Mouse (Mus musculus): ENCODE data around the gene Eif3l. TPM values are rescaled to one million over a fixed set of nuclear protein-coding genes. Genes with fewer than 3 reads are reported as not detected.

Eif3l gene
- total RNA-seq, 2 experiments from 2014 or later, result 94.5 to 95.7 TPM

- DNase-seq, result no peak
- intact Hi-C loops (cut with DNase I), result no loop called here
Measured at GRCm38 (mm10) chr15:79048186-79048585, 26.8 kb upstream of the Eif3l start.

- intact Hi-C loops (cut with DNase I), result no loop called here
- no peak for DNase-seq
Measured at GRCm38 (mm10) chr15:79050160-79050845, 24.7 kb upstream of the Eif3l start.

DNA sequence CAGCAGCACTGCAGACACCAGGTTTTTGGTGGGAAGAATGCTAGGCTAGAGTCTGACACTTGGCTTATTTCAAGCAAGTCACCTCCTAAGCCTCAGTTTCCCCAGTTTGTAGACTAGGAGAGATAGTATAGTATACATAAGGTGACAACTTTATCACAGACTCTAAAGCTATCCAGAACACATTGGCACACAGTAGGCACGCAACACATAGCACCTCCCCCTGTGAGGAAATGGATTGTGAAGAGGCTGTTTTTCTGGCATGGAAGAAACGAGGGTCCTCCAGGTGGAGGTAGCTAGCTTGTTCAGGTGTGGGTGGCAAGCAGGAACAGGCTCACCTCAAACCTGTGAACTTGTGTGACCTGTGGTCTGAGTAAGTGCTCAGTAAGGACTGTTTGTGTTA, 24.0 kb upstream of the Eif3l start:
- intact Hi-C loops (cut with DNase I), result no loop called here
- DNase-seq, result no peak

- intact Hi-C loops (cut with DNase I), result no loop called here
- peak in 1 of 2 experiments; percentile 33 for DNase-seq
Measured at GRCm38 (mm10) chr15:79051461-79052360, 23.3 kb upstream of the Eif3l start.

- intact Hi-C loops (cut with DNase I), result no loop called here
Measured at GRCm38 (mm10) chr15:79052366-79052765, 22.6 kb upstream of the Eif3l start.

GRCm38 (mm10) chr15:79056601-79057000, 18.4 kb upstream of the Eif3l start:
- intact Hi-C loops (cut with DNase I), result no loop called here
- no peak for DNase-seq

More at GRCm38 (mm10) chr15:79052366-79052765, 22.6 kb upstream of the Eif3l start:
- DNase-seq, result no peak

- intact Hi-C loops (cut with DNase I), result no loop called here
- DNase-seq, result no peak
Measured at GRCm38 (mm10) chr15:79057850-79058249, 17.1 kb upstream of the Eif3l start.

GRCm38 (mm10) chr15:79060887-79061565, 14.0 kb upstream of the Eif3l start:
- intact Hi-C loops (cut with DNase I), result no loop called here

DNA sequence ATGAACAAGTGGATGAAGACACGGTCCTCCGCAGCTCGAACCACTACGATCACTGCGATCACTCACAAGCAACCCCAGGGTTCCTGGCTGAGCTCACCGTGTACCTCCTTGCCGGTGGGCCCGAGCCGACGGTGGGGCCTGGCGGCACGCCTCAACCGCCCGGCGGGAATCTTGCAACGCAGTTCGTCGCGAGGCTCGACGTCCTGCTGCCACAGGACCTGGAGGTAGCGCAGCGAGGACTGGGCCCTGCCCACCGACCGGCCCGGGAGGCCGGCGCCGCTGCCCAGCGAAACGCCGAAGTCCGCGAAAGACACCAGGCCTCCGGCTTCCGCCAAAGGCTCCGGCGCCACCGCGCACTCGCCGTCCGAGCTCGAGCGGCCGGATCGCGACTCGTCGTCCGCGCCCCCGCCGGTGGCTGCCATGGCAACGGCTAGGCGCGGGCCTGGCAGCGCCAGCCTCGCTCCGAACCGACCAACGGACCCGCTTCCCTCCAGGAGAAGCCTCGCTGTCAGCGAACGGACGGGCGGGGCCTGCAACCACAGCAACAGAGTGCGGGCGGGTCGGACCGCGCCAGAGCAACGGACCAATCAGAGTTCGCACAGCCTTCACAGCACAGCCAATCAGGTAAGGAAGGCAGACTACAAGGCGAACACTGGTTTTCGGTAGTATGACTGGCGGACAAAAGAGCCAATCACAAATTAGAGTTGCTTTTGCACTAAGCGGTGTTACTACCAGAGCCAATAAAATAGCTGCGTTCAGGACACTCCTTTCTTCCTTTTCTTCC, 12.4 kb upstream of the Eif3l start, which contains the start of gene Ankrd54:
Gene Ankrd54, minus strand, starts transcription at position 518 of the 784 bp plus-strand sequence.
- intact Hi-C loops (cut with DNase I), result no loop called here
- peak; percentile 99 for DNase-seq

More at GRCm38 (mm10) chr15:79060887-79061565, 14.0 kb upstream of the Eif3l start:
- DNase-seq, result no peak

GRCm38 (mm10) chr15:79063160-79063740, 11.7 kb upstream of the Eif3l start:
- no peak for DNase-seq
- intact Hi-C loops (cut with DNase I), result no loop called here

GRCm38 (mm10) chr15:79065086-79065770, 9.8 kb upstream of the Eif3l start:
- DNase-seq, result peak; percentile 42 to 53
- intact Hi-C loops (cut with DNase I), result no loop called here

DNA sequence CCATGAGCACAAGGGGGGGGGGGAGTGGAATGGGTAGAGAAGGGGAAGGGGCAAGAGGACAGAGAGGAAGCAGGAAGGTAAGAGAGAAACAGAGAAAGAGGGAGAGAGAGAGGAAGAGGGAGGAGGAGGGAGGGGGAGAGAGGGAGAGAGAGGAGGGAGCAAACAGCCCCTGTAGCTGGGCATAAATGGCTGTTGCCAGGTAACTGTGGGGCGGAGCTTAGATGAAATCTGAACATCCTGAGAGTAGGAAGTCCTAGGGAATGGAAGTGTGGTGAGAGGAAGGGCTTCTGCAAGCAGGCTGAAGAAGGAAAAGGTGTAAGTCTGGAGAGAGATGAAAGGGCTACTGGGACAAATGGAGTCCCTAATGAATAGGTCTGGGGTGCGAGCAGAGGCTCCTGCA, 8.7 kb upstream of the Eif3l start:
- intact Hi-C loops (cut with DNase I), result no loop called here
- DNase-seq, result no peak

DNA sequence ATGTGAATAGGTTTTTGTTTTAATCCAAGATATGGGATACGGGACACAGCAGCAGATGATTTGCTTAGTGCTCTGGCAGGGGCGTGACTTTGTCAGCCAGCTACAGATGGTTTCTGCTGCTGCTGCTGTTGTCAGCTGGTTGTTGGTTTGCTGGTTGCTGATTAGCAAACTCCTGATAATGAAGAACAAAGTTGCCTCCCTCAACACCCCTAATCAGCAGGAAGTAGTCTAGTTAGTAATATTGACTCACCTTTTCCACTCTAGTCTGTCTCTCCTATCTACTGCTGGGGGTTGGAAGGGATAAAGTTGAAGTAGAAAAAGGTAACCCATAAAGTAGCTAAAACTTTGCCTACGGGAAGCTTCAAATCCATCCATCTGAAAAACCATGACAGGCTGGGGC, 7.3 kb upstream of the Eif3l start:
- intact Hi-C loops (cut with DNase I), result no loop called here
- no peak for DNase-seq

- intact Hi-C loops (cut with DNase I), result no loop called here
- no peak for DNase-seq
Measured at GRCm38 (mm10) chr15:79068416-79068815, 6.6 kb upstream of the Eif3l start.

DNA sequence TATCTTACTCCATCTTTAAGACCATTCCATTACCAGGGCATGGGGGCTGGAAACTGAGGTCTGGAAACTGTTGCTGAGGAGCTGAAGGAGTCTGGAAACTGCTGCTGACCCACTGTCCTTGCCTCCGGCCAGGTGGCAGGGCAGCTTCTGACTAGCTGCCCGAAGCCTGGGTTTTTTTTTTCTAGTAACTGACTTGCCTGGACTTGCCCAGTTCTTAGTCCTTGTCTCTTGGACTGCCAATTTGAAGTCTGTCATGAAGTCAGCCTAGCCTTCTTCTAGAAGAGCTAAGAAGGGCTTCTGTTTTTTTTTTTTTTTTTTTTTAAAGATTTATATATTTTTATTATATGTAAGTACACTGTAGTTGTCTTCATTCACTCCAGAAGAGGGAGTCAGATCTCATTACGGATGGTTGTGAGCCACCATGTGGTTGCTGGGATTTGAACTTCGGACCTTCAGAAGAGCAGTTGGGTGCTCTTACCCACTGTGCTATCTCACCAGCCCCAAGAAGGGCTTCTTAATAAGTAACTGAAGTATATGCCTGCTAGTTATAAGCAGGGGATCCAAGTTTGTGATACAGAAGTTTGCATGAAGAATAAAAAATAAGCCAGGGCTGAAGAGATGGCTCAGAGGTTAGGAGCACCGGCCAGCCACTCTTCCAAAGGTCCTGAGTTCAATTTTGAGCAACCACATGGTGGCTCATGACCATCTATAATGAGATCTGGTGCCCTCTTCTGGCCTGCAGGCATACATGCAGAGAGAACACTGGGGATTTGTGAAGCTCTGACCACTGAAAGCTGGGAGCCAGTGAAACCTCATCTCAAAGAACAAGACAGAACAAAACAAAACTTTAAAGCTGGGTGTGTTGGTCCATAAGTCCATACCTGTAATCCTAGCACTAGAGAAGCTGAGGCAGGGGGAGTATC, 3.6 kb upstream of the Eif3l start:
- intact Hi-C loops (cut with DNase I), result loop anchor here (1.0 to 5.0 kb wide), 2 partner anchors 33 to 159 kb away; partner anchors contain the start of gene Pdxp
- DNase-seq, result peak; percentile 52 to 65

GRCm38 (mm10) chr15:79073752-79074151, 1.2 kb upstream of the Eif3l start:
- intact Hi-C loops (cut with DNase I), result loop anchor here (5.0 kb wide), 1 partner anchor 161 kb away; the partner anchor contains the start of gene Pdxp
- no peak for DNase-seq

DNA sequence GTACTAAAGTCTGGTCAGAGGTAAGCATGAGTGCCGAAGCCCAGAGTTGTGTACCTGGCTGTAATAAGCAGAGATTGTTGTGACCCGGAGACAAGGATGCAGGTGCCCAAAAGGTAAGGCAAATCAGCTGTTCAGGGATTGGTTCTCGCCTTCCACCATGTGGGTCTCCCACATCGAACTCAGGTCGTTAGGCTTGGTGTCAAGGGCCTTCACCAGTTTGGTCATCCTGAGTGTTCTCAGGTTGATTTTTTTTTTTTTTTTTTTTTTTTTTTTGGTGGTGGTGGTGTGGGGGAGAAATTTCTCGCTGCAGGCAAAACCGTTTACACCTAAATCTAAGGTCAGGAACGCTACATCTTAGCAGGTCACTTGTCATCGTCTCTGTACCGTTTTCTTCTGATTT, 533 bp upstream of the Eif3l start:
- intact Hi-C loops (cut with DNase I), result loop anchor here (5.0 kb wide), 1 partner anchor 162 kb away; the partner anchor contains the start of gene Pdxp
- no peak for DNase-seq
